Mouse (Mus musculus) right cerebral cortex, adult 18-20 months (tissue): ENCODE data around the gene Cdc123.
A peak's percentile ranks its signal among the peaks of the same experiment; 100 is the strongest.

Experiments
- DNase-seq: peaks from one replicate; pipeline ENCODE4 v3.0.0; 2022; ENCODE audit warnings: mixed read lengths

The Cdc123 gene

DNA sequence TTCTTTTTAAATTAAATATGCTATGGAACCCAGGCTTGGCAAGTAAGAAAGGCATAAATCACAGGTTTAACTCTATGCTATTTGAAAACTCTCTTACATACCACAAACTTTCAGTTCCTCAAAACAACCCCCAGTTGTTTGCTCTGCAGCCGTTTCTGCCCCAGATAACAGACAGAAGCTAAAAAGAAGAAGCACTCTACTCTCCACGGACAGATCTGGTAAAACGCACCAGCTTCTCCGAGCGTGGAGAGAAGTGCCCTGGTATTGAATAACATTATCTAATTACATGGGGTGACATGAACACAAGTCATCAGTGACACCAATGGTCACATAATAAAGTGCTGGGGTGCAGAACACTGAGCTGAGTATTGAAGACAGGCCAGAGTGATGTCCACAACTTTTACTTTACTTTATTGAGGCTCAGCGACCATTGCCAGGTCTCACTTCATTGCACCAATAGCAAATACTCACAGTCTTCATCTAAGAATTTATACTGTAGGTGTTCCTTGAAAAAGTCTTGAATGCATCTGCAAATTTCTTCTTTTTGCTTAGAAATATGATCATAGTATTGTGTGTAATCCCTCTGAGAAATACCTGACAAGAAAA, 40.4 kb downstream of the Cdc123 start:
- no peak for DNase-seq

DNA sequence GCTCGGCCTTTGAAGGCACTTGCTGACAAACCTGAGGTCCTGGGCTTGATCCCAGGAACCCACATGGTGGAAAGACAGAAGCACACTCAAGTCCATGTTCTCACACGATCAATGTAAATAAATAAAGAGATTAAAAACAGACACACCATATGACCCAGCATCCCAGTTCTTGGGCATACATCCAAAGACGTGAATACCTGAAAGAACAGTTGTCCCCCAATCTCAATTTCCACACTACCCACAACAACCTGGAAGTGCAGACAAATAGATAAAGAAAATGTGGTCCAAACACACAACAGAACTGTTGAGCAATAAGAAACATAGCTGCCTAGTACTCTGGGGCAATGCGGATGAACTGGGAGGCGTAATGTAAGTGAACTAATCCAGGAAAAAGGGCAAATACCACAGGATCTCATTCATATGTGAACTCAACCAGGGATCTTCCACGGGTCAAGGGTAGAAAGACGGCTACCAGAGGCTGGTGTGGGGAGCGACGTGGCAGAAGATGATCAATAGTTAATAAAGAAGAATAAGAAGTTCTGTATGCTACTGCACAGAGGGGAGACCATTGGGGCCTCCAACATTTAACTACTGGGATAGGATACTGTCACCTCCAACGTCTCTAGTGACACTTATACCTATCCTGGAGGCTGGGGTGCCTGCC, 42.9 kb downstream of the Cdc123 start:
- no peak for DNase-seq

DNA sequence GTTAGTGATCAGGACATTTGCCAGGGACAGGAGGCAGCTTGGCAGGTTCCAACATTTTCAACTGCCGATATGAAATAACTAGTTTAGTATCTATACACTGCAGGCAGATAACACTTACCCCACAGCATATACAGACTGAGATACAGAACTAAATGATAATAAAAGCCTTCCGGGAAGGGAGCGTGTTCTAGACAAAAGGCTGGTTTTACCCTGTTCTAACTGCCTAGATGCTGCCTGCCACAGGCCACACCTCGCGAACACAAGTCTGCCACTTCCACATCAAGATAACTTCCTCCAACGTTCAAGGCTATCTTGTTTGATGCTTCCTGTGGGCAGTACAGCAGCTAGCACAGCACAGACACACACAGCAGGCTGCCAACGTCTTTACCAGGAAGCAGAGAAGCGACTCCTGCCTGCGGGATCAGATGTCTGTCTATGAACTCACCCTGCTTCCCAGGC, 43.8 kb downstream of the Cdc123 start:
- no peak for DNase-seq

DNA sequence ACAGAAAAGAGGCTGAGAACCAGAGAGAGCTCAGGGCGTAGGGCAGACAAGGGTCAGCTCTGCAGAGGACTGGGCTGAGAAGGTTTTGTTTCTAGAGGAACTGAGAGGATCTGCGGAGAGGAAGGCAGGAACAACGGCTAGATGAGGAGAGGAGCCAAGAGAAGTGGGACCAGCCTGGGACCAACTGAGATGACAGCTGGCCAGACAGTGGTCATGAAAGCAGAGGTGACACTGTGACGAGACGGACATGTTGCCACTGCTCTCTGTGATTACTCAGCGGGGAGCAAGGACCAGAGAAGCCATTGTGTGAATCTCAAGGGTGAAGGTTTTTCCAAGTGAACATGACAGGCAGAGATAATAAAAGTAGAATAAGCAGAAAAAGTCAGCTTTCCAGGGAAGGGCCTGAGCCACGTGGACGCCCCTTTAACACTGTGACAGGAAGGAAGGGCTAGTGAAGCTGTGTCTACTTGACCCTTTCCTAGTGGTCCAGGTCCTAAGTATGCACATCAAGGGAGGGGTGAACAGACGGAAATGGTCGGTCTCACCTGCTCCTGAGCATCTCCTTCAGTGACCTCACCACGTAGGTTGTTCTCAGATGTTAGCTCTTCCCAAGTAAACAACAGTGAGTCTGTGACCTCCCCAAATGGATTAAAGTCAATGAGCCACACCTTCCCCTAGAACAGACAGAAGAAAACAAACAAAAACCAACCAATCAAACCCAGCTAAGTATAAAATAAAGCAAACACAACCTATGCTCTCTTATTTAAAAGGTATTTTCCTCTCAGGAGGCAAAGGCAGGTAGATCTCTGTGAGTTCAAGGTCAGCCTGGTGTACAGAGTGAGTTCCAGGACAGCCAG, 46.9 kb downstream of the Cdc123 start:
- DNase-seq, result no peak

DNA sequence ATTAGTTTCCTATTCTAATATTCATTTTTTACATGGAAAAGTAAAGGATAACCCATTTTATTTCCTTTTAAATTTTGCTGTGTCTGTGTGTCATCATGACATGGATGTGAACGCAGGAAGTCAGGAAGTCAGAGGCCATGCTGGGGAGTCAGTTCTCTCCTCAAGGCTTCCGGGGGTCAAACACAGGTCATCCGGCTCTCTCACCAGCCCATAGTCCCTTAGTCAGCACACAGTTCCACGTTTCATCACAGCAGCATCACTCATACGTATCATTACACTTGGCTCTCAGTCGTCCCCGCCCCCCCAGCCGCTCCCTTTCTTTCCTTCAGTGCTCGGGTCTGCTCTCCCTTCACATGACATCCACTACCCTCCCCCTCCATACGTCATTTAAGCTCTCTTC, 51.2 kb downstream of the Cdc123 start:
- no peak for DNase-seq

DNA sequence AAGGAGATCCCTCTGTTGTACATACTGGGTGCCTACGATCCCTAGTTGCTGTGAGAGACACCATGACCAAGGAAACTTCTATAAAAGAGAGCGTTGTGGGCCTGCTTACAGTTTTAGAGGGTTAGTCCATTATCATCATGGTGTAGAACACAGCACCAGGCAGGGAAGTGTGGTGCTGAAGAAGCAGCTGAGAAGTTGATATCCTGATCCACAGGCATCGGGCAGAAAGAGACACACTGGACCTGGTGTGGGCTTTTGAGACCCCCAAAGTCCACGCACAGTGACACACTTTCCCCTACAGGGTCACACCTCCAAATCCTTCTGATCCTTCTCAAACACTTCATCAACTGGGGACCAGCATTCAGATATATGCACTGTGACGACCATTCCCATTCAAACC, 52.9 kb downstream of the Cdc123 start:
- DNase-seq, result no peak

DNA sequence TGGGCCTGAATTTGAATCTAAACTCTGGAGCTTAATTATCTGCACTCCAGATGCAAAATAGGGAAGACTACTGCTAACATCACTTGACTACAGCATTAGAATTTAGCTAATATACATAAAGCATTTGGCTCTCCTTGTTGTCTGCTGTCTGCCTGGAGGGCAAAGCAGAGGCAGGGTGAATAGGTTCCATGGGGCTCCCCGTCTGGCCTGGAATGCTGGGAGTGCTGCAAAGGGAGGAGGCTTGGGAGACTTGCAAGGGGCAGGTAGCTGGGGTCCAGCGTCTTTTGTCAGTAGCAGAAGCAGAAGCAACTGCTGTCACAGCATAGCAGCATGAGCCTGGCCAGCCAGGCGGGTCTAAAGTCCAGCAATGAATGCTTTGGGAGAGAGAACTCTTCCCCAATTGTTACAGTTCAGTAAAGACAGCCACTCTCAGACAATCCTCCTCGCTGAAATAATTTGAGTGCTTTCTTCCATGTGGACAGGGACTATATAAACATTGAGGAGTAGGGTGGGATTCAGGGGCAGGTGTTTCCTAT, 55.3 kb downstream of the Cdc123 start:
- no peak for DNase-seq

DNA sequence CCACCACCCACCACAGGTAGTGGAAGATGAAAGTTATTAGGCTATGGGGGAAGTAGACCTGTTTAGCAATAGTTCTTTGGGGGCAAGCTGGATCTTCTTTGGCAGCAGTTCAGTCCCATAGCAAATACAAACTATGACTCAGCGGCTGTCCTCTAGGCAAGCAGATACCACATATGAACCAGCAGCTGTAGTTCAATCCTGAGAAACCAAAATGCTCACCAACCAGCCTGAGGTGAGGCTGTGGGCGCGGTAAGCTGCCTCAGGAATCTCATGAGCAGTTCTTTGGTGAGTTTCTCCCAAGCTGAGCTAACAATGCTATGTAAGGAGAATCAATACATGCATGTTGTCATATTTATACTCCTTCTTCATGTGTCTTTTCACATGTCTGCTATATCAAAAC, 57.6 kb downstream of the Cdc123 start:
- no peak for DNase-seq

DNA sequence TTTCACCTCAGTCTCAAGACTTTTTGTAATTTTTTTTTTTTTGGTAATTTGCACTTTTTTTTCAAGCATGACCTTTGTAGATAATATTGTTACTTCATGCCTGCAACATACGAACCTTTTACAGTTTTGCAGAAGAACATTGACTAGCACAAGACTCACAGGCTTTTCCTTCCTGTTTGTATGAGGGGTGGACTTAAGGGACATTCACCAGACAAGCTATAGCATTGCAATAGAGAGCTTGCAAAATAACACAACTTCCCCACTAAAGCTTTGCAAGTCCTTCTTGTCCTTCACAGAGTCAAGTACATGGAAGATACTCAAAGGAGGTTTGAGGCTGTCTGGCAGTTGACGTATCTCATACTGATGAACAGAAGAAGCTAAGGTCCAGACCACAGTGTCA, 72.5 kb downstream of the Cdc123 start:
- DNase-seq, result no peak

DNA sequence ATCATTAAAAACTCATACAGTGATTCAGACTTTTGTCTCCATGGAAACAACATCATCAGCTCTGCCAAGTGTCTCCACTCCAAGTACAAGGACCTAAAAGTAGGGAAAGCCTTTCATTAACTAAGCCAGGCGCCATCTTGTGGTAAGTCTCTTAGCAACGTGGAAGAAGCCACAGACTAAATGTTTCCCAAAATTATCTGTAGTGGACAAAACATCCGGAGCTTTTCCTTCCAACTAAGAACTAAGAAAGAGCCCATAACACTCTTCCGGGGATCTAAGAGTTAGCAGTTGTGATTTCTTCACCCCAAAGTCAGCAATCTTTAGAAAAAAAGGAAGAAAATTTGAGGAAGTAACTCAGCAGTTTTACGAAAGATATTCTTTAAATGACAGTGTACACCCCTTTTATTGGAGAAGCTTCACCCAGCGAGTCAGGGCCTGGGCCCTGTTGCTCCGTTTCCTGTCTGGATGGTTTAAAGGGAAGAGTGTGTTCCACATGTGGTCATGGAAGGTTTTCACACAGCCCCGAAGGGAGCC, 74.2 kb downstream of the Cdc123 start:
- DNase-seq, result peak; percentile 65

DNA sequence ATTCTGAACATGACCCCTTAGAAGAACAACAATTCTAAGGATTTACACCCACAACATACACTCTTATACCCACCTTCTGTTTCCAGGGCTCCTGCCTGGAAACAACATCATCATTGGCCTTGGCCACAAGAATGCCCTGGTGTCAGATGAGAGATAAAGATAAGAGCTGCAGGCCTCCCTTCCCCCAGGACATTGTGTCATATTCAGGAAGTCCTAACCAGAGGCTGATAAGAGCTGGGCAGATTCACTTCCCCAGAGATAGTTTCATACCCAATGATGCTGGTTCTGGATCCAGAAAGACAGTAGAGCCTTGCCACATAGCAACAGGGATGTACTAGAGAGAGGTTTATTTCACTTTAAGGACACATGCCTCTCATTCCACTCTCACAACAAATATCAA, 75.3 kb downstream of the Cdc123 start:
- no peak for DNase-seq

DNA sequence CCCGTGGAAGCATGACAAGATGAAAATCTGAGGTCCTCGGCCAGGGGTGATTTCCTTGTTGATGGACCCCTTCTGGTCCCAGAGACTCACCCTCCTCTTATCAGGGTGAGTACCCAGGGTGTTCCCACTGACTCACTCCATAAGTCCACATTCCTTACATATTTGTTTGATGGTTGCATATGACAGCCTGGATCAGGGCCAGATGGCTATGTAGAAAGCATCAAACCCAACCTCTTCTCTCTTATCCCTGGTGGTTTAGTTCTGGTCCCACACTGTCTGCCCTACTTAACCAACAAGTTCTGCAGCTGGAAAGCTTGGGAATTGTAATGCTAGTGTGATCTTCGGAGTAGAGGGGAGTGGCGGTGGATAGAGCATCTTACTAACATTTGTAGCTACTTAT, 76.0 kb downstream of the Cdc123 start:
- no peak for DNase-seq

DNA sequence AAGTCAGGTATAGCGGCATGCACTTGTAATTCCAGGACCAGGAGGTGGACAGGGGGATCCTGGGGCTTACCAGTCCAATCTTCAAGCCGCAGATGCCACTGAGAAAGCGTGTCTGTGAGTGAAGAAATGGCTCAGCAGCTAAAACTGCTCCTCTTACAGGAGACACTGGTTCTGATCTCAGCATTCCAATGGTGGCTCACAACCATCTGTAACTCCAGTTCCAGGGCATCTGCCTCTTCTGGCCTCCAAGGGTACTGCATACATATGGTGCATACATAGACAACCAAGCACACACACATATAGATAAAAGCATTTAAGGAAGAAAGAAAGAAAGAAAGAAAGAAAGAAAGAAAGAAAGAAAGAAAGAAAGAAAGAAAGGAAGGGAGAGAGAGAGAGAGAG, 82.9 kb downstream of the Cdc123 start:
- DNase-seq, result no peak

DNA sequence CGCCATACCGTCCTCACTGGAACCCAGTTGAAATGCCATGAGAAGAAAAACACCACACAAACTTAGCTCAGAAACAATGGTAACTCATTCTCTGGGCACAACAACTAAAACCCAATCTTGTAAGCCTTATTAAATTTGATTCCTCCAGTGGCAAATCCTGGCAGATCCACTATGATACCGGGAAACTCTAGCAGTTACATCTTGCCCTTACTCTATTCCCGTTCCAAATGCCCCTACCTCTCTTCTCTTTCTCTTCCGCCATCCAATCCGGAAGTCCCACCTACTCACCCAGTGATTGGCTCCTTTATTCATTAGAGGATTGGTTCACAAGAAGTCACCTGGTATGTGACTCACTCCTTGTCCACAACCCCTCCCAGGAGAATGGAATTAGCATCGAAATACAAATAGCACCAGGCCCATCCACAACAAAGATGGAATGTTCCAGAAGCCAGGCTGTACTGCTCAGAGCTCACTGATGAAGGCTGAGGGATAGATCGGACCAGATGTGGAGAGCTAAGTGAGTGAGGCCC, 84.4 kb downstream of the Cdc123 start:
- DNase-seq, result no peak

DNA sequence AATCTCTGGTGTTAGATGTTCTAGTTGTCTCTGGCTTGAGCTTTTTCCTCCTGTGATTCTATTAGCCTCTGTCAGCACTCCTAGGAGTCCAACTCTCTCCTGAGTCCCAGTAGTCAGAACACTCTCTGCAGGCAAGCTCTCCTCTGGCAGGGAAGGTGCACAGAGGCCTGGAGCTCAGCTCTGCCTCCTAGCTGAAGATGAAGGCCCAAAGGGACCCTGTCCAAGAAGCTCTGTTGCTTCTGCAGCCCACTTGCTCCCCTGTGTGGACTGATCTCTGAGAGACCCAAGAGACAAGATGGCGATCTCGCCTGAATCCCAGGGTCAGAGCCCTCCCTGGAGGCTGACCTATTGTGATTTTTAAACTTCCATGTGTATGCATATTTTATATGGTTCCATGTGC, 86.4 kb downstream of the Cdc123 start:
- DNase-seq, result no peak

DNA sequence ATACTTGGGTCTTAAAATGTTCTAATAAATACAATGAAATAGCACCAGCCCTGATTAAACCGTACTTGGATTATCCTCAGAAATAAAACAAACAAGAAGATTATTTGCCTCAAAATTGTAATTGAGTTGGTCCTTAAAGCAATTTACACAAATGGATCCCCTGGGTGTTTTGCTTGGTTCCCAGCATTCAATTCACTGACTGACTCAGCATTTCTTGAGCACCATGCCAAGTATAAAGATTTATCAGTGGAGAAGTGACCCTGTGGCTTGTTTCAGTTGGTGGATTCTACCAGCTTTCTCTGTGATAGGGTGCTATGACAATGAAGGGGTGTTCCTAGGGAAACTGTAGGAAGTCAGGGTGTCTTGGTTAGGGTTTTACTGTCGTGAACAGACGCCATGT, 94.1 kb downstream of the Cdc123 start:
- no peak for DNase-seq

DNA sequence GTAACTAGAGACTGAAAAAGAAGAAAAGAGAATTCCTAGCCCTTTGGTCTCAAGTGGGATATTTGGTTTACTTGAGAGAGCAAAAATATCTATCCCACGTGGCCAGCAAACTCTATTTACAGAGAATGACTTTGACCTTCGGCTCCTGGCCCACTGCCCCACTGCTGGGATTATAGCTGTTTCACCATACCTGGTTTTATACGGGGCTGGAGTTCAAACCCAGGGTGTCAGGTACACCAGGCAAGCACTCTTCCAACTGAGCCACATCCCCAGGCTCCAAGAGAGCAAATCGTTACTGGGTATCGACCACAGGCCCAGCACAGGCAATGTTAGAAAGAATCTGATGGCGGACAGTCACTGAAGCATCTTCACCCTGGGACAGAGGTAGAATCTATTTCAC, 95.8 kb downstream of the Cdc123 start:
- no peak for DNase-seq

DNA sequence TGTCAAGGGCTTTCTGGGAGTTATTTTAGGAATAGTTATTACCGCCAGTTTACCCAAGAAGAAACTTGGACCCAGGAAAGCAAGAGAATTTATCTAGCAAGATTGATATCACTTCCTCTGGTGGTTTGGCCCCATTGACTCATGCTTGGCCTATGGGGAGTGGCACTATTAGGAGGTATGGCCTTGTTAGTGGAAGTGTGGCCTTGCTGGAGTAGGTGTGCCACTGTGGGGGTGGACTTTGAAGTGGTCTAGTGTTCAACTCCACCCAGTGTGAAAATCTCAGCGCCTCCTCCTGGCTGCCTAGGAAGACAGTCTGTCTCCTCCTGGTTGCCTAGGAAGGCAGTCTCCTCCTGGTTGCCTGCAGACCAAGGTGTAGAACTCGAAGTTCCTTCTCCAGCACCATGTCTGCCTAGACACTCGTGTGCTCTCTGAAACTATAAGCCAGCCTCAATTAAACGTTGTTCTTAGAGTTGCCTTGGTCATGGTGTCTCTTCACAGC, 97.4 kb downstream of the Cdc123 start:
- DNase-seq, result no peak

DNA sequence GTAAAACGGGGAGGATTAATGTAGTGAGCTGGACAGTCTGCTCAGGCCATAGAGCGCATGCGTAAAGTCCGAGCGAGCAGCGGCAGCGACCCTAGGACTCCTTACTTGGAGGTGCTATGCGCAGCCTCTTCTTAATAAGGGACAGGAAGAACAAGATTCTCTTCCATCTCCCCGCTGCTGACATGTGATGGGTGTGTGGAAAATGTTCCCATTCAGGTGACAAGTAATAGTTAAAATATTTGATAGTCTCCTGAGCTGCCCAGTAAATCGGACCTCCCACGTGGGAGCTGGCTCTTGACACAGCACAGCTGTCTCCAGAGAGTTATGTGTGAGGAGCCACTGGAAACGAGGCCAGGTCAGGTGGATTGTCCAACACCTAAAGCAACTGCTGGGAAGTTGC, 98.4 kb downstream of the Cdc123 start:
- no peak for DNase-seq
